Mouse (Mus musculus): Measurements from ENCODE around the gene Nmnat3.

DNA sequence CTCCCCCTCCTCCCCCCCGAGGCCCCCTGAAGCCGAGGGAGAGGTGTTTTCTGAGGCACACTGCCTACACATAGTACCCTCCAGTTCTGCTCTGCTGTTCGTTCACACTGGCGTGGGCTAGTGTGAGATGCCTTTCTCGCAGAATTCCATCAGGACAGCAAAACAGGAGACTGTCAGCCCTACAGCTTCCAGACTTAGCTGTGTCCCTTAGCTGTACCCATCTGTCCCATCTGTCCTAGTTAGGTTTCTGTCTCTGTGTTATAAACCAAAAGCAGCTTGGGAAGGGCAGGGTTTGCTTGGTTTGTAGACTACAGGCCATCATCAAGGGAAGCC, 101.4 kb downstream of the Nmnat3 start:
- no peak for TF ChIP-seq CTCF (IDR thresholded peaks at IDR 0.05; ENCODE audit: extremely low read depth, insufficient read depth, insufficient read length, insufficient replicate concordance)
- TF ChIP-seq POLR2A (IDR thresholded peaks at IDR 0.05; ENCODE audit: low read depth, low read length): no peak

All from spleen, adult 2 months (tissue).